Mouse (Mus musculus): Measurements from ENCODE around the gene Cstad. TPM values are rescaled to one million over a fixed set of nuclear protein-coding genes. Genes with fewer than 3 reads are reported as not detected.

Gene Cstad
- polyA plus RNA-seq, 1 experiment = 0.57 TPM

DNA sequence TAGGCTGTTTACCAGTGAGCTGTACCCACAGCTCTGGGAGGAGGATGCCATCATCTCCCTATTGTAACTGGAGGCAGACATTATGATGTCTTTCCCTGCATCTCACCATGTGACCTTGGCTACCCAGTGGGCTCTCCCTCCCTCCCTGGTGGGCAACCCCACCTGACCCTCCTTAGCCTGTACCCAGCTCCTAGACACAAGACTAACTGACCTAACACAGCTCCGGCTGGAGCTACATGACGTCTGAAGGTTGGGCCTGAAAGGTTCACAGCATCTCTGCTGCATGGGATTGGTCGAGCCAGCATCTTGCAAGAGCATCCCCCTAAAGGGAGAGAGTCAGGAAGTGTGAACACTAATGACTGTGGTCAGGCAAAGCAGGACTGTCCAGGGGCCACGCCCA, 35.0 kb downstream of the Cstad start:
- no peak for TF ChIP-seq POLR2A (IDR thresholded peaks at IDR 0.05; ENCODE audit: borderline replicate concordance, extremely low read depth, insufficient read depth, insufficient read length, poor library complexity, severe bottlenecking)
- no peak for DNase-seq (ENCODE audit: low read depth)

DNA sequence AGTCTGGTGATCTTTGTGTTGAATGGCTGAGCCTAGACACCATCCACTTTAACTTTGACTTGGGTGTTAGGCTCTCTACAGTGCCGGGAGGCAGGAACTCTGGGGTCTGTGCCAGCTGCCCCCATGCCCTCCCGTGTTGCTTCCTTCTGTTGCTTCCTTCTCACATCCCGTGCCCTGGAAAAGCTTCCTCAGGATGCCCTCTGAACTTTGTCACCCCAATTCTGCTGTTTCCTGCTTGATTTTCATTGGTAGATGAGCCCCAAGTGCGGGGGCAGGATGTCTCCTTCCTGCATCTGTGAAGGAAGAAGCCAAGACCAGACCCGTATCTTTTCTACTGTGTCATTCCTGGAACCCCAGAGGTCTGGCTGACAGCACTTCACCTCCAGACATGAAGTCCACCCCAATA, 41.4 kb downstream of the Cstad start:
- TF ChIP-seq CTCF (IDR thresholded peaks at IDR 0.05; ENCODE audit: borderline replicate concordance, extremely low read depth, insufficient read depth, insufficient read length) = no peak
- TF ChIP-seq POLR2A (IDR thresholded peaks at IDR 0.05; ENCODE audit: borderline replicate concordance, extremely low read depth, insufficient read depth, insufficient read length, poor library complexity, severe bottlenecking) = no peak
- DNase-seq (ENCODE audit: low read depth) = no peak

DNA sequence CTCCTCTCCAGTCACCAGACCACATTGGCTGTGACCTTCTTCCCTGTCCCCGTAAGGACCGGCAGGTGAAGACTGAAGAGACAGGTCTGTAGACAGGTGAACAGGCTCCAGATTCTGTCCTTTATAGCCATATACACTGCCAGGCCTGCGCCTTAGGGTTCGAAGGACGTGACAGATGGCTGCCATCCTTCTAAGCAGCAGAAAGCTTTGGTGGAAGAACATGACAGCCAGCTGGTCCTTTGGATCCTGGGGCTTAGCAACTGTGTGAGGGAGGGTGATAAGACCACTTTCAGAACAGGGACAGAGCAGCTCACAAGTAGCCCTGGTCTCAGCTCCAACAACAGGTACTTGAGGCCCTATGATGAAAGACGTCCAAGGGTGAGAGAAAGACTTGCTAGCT, 43.2 kb downstream of the Cstad start:
- TF ChIP-seq CTCF (IDR thresholded peaks at IDR 0.05; ENCODE audit: borderline replicate concordance, extremely low read depth, insufficient read depth, insufficient read length) (no peak), POLR2A (IDR thresholded peaks at IDR 0.05; ENCODE audit: borderline replicate concordance, extremely low read depth, insufficient read depth, insufficient read length, poor library complexity, severe bottlenecking) (no peak)
- DNase-seq (ENCODE audit: low read depth) = peak; percentile 57

DNA sequence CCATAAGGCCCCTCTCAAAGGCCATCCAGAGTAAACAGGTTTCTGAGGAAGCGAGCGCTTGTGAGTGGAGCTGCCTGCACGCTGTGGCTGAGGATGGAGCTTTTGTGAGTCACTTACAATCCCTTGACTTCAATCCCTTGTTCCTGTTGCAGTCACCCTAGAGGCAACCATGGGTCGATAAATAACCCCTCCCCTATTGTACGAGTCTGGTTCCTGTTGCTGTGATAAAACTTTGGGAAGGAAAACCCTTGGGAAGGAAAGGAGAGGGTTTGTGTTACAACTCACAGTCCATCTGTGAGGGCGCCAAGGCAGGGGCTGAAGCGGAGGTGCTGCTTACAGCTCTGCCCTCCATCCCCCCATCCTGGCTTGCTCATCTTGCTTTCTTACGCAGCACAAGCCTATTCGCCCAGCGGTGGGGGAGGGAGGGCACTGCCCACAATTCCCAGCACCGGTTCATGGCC, 45.2 kb downstream of the Cstad start:
- peak; percentile 85 for DNase-seq (ENCODE audit: low read depth)
- TF ChIP-seq POLR2A (IDR thresholded peaks at IDR 0.05; ENCODE audit: borderline replicate concordance, extremely low read depth, insufficient read depth, insufficient read length, poor library complexity, severe bottlenecking) (no peak), CTCF (IDR thresholded peaks at IDR 0.05; ENCODE audit: borderline replicate concordance, extremely low read depth, insufficient read depth, insufficient read length) (no peak)

DNA sequence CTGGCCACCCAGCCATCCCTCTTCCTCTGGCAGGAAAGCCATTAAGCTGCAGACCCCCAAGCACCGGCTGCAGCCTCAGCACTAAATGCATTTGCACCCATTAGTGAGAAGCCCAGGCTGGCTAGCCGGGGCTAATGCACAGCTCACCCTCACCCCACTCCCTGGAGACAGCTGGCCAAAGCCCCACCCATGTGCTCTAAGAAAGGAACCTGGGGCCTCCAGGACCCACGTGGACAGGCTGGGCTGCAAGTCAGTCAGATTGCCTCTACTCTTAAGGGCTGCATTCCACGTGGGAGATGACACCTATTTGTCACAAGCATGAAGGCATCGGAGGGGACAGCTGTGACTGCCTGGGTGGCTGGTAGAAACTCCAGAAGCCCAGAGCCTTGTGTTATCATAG, 48.0 kb downstream of the Cstad start:
- TF ChIP-seq CTCF (IDR thresholded peaks at IDR 0.05; ENCODE audit: borderline replicate concordance, extremely low read depth, insufficient read depth, insufficient read length) (no peak), POLR2A (IDR thresholded peaks at IDR 0.05; ENCODE audit: borderline replicate concordance, extremely low read depth, insufficient read depth, insufficient read length, poor library complexity, severe bottlenecking) (no peak)
- DNase-seq (ENCODE audit: low read depth) = no peak

DNA sequence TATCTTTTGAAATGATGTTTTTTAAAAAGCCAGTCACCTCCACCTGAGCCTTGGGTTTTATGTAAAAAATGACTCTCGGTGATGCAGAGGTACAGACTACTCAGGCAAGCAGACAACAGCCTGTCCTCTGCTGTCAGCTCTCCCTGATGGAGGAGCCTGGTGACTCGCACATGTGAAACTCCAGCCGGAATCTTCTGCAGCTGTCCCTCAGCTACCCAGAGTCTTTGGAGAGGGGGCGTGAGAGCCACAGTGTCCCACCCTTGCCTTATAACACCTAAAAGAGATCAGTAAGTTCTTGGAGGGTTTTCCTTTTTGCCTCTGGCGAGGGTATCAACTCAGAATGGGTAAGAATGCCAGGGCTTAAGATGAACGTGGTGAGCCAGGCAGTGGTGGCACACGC, 48.6 kb downstream of the Cstad start:
- DNase-seq (ENCODE audit: low read depth) = no peak
- TF ChIP-seq CTCF (IDR thresholded peaks at IDR 0.05; ENCODE audit: borderline replicate concordance, extremely low read depth, insufficient read depth, insufficient read length) (no peak), POLR2A (IDR thresholded peaks at IDR 0.05; ENCODE audit: borderline replicate concordance, extremely low read depth, insufficient read depth, insufficient read length, poor library complexity, severe bottlenecking) (no peak)

DNA sequence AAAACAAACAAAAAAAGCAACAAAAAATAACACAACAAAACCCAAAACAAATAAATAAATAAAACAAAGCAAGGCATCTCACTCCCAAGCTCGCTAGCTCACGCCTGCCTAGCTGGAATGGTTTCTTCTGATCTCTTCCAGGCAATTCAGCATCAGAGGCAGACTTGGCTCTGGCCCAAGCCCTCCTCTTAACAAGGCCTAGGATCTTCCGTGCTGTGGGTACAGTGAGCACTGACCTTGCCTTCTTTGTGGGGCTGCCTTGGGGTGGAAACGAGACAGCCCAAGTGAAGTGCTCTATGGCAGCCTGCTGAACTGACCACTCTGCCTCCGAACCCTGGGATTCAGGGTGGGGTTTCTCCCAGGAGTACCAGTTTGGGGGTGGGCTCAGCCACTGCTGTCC, 52.0 kb downstream of the Cstad start:
- DNase-seq (ENCODE audit: low read depth) = peak; percentile 98
- no peak for TF ChIP-seq POLR2A (IDR thresholded peaks at IDR 0.05; ENCODE audit: borderline replicate concordance, extremely low read depth, insufficient read depth, insufficient read length, poor library complexity, severe bottlenecking)
- no peak for TF ChIP-seq CTCF (IDR thresholded peaks at IDR 0.05; ENCODE audit: borderline replicate concordance, extremely low read depth, insufficient read depth, insufficient read length)

DNA sequence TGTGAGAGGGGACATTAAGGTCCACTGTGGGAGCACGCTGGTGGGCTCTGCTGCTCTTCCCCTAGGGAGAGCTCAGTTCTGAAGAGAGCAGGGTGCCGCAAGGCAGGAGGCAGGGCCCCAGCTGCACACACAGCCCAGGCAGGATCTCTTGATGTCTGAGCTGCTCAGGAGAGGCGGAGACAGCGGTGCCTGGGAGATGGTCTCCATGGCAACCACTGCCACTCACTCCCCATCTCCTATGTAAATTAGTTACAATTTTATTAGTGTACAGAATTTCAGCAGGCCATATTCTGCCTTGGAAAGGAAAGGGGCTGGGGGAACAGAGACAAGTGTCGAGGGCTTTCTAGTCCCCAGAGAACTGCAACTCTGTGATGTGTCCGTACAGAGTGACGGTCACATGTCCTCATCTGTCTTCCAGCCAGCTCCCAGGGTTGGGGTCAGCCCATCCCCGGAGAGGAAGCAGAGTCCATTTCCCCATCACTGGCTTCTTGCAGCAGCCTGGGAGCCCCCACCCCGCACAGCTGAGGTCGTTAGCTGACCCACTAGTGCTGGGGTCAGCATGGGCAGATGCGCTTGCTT, 52.6 kb downstream of the Cstad start:
- DNase-seq (ENCODE audit: low read depth) = peak; percentile 98
- TF ChIP-seq POLR2A (IDR thresholded peaks at IDR 0.05; ENCODE audit: borderline replicate concordance, extremely low read depth, insufficient read depth, insufficient read length, poor library complexity, severe bottlenecking) (no peak; the same call in 1 of the 2 replicates), CTCF (IDR thresholded peaks at IDR 0.05; ENCODE audit: borderline replicate concordance, extremely low read depth, insufficient read depth, insufficient read length) (no peak)

DNA sequence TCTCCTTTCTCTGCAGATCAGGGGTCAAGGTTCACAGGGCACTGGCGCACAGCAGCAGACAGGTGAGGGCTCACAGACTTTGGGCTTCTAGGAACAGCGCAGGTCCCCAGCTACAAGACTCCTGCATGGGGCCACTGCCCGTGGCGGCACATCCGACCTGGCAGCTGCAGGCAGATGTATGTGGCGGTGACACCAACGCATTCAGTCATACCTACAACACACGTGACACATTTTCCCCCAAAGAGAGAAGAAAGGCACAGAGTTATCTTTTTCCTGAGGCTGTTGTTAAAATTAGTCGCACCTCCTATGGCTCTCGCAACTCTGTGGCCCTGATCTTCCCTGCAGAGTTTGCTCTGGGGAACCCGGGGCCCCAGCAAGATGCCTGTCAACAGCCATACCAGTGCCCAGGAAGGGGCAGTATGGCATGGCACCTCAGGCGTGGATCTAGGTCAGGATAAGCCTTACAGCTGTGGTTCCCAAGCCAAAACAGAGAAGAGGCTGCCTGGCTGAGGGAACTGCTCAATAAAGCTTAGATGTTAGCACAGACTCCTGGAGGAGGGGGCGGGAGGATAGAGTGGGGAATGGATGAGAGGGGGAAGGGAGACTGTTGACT, 53.1 kb downstream of the Cstad start:
- TF ChIP-seq CTCF (IDR thresholded peaks at IDR 0.05; ENCODE audit: borderline replicate concordance, extremely low read depth, insufficient read depth, insufficient read length) = no peak
- TF ChIP-seq POLR2A (IDR thresholded peaks at IDR 0.05; ENCODE audit: borderline replicate concordance, extremely low read depth, insufficient read depth, insufficient read length, poor library complexity, severe bottlenecking) = no peak
- peak; percentile 75 for DNase-seq (ENCODE audit: low read depth)

DNA sequence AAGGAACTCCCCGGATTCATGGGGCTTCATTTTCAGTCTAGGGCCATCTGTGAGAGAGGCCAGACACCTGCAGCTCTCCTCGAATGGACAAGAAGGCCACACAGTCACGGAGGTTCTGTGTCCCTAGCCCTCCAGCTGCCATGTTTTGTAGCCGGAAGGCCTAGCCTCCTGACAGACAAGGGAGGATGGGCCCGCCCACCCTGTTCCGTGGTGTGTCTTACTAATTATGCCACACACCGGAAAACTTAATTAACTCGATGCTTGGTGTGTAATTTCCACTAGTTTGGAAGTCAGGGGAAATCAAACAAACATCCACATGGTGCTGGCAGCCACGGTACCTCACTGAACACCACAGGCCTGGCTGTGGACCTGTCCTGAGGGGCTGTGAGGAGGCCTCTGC, 55.4 kb downstream of the Cstad start:
- no peak for DNase-seq (ENCODE audit: low read depth)
- TF ChIP-seq POLR2A (IDR thresholded peaks at IDR 0.05; ENCODE audit: borderline replicate concordance, extremely low read depth, insufficient read depth, insufficient read length, poor library complexity, severe bottlenecking) (no peak), CTCF (IDR thresholded peaks at IDR 0.05; ENCODE audit: borderline replicate concordance, extremely low read depth, insufficient read depth, insufficient read length) (no peak)

DNA sequence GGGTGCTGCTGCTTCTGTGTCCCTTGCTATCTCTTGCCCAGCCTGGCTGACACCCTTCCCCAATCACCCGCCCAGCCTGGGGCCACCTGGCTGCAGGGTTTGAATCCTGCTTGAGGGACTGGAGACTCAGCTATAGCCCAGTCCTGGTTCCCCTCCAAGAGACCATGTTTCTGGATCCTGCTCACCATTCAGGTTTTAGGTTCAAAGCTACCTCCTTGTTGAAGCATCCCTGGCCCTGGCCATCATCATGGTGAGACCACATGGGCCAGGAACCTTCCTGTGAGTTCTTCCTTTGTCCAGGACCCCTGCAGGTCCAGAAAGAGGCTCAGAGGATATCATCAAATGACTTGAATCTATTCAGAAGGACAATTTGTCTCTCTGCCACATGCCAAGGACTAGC, 57.0 kb downstream of the Cstad start:
- no peak for DNase-seq (ENCODE audit: low read depth)

DNA sequence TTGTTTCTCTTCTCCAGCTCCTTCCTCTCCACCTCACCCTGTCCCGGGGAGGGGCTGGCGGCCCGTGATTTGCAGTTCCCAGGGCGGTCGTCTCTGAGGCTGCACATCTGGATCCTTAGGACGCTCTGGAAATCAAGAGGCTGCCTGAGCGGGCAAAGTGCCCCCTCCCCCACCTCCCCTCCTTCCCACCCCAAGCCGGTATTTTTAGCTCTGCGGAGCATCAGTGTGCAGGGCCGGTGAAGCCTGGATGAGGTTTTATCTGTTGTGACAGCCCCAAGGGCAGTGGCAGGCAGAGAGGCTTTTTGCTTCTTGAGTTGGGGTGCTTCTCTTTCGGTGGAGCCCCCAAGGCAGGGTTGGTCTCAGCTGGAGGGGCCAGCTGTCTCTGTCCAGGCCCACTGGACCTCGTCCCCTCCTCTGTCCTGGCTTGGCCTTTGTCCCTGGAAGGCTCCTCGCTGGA, 57.8 kb downstream of the Cstad start:
- peak; percentile 85 for DNase-seq (ENCODE audit: low read depth)
- TF ChIP-seq POLR2A (IDR thresholded peaks at IDR 0.05; ENCODE audit: borderline replicate concordance, extremely low read depth, insufficient read depth, insufficient read length, poor library complexity, severe bottlenecking) = 0 out of 2 replicates have a peak, but pooled peaks have one; percentile 5
- no peak for TF ChIP-seq CTCF (IDR thresholded peaks at IDR 0.05; ENCODE audit: borderline replicate concordance, extremely low read depth, insufficient read depth, insufficient read length)

More for the DNA sequence above, 57.0 kb downstream of the Cstad start:
- TF ChIP-seq CTCF (IDR thresholded peaks at IDR 0.05; ENCODE audit: borderline replicate concordance, extremely low read depth, insufficient read depth, insufficient read length) (no peak), POLR2A (IDR thresholded peaks at IDR 0.05; ENCODE audit: borderline replicate concordance, extremely low read depth, insufficient read depth, insufficient read length, poor library complexity, severe bottlenecking) (no peak)
